Mouse (Mus musculus) stomach, embryonic 15.5 days (tissue): ENCODE data around the gene Ago3. TPM values are rescaled to one million over a fixed set of nuclear protein-coding genes. Genes with fewer than 3 reads are reported as not detected.

Experiments used
- ATAC-seq: fragments of 200-750 bp; cut with Nextera tagmentation; 2 replicates; pipeline ENCODE4 v1.8.0; 2017; ENCODE audit warnings: low read depth, moderate number of reproducible peaks, moderate TSS enrichment; ENCODE audit not compliant: insufficient read depth, low FRiP score
- H3K27ac ChIP-seq: fragments of 300-500 bp; sonication (generic); 2 replicates; pipeline ENCODE4 v1.5.1; 2015; ENCODE audit warnings: mild to moderate bottlenecking, inconsistent platforms
- H3K27me3 ChIP-seq: fragments of 300-500 bp; sonication (generic); replicated peaks from 2 replicates; pipeline ENCODE4 v1.6.1; 2015; ENCODE audit warnings: inconsistent platforms
- H3K36me3 ChIP-seq: fragments of 300-500 bp; sonication (generic); 2 replicates; pipeline ENCODE4 v1.6.1; 2015; ENCODE audit warnings: inconsistent platforms
- H3K4me1 ChIP-seq: fragments of 300-500 bp; sonication (generic); 2 replicates; pipeline ENCODE4 v1.6.1; 2015; ENCODE audit warnings: inconsistent platforms
- H3K4me2 ChIP-seq: fragments of 300-500 bp; sonication (generic); 2 replicates; pipeline ENCODE4 v1.6.1; 2015; ENCODE audit warnings: mild to moderate bottlenecking, inconsistent platforms
- H3K4me3 ChIP-seq: fragments of 300-500 bp; sonication (generic); replicated peaks from 2 replicates; pipeline ENCODE4 v1.5.1; 2015; ENCODE audit warnings: inconsistent platforms
- H3K9ac ChIP-seq: fragments of 300-500 bp; sonication (generic); 2 replicates; pipeline ENCODE4 v1.6.1; 2015; ENCODE audit warnings: inconsistent platforms
- H3K9me3 ChIP-seq: fragments of 300-500 bp; sonication (generic); 2 replicates; pipeline ENCODE4 v1.6.1; 2016; ENCODE audit warnings: inconsistent platforms
- WGBS: fragments of 180-500 bp; shearing (Covaris S2); methylation state at CpG from one replicate; pipeline ENCODE4 v1.1.7; 2015; 5-methylcytosine and 5-hydroxymethylcytosine counted together
- polyA plus RNA-seq: library from polyadenylated mRNA; unstranded; fragments of >200 nt; fragmentation: Nextera tagmentation; extraction: Ambion mirVana; gene quantifications from 2 replicates; pipeline ENCODE4 v1.2.1, GENCODE M21; 2015

Ago3 gene
- polyA plus RNA-seq, 1 experiment from 2014 or later: 13.9 TPM

GRCm38 (mm10) chr4:126321854-126322511 lies 107.4 kb downstream of the Ago3 start:
- Histone ChIP-seq H3K9ac (no peak overlapping the region), H3K27ac (no peak overlapping the region), H3K4me2 (peak overlapping the region; percentile 82), H3K9me3 (no peaks in the 10 kb centered on the region), H3K4me3 (peak overlapping the region; percentile 85), H3K27me3 (no peaks in the 10 kb centered on the region), H3K36me3 (peaks cover 12% of the 10 kb centered on the region; the same call in 1 of the 2 replicates), H3K4me1 (peaks cover 20% of the 10 kb centered on the region)
- 53% methylated on average over 28 of the region's 28 CpGs for whole genome bisulfite sequencing
- no peak for ATAC-seq

- H3K27me3 ChIP-seq: no peaks in the 10 kb centered on the region
- no peaks in the 10 kb centered on the region for H3K9me3 ChIP-seq
- peaks cover 20% of the 10 kb centered on the region for H3K4me1 ChIP-seq
- WGBS: under 1% methylated on average over 80 of the region's 80 CpGs
- peak within 1 kb of the TSS; percentile 82 for H3K4me2 ChIP-seq
- peak within 1 kb of the TSS; percentile 84 for H3K9ac ChIP-seq
- peak within 1 kb of the TSS; percentile 85 for H3K4me3 ChIP-seq
- peak within 1 kb of the TSS; percentile 84 for H3K27ac ChIP-seq
- peak; percentile 81 for ATAC-seq
- H3K36me3 ChIP-seq: peaks cover 19% of the 10 kb centered on the region
Observed at GRCm38 (mm10) chr4:126321111-126321853, 108.1 kb downstream of the Ago3 start, which contains the start of gene Adprhl2. TSS of gene Adprhl2 (minus strand) at chr4:126321703.

GRCm38 (mm10) chr4:126319806-126320205 lies 109.5 kb downstream of the Ago3 start:
- H3K9me3 ChIP-seq: no peaks in the 10 kb centered on the region
- H3K4me1 ChIP-seq: peaks cover 12% of the 10 kb centered on the region
- no peak for ATAC-seq
- H3K4me2 ChIP-seq: no peak overlapping the region; the same call in 1 of the 2 replicates
- H3K36me3 ChIP-seq: peaks cover 21% of the 10 kb centered on the region
- no peaks in the 10 kb centered on the region for H3K27me3 ChIP-seq
- H3K9ac ChIP-seq: no peak overlapping the region
- no peak overlapping the region for H3K27ac ChIP-seq
- WGBS: 83% methylated on average over 6 of the region's 6 CpGs
- no peak overlapping the region for H3K4me3 ChIP-seq

GRCm38 (mm10) chr4:126316443-126317040 lies 112.8 kb downstream of the Ago3 start:
- no peak for ATAC-seq
- WGBS: 90% methylated on average over 13 of the region's 13 CpGs
- Histone ChIP-seq H3K9ac (no peak overlapping the region), H3K4me3 (no peak overlapping the region), H3K27ac (no peak overlapping the region), H3K27me3 (no peaks in the 10 kb centered on the region), H3K4me1 (peaks cover 9% of the 10 kb centered on the region), H3K9me3 (no peaks in the 10 kb centered on the region), H3K36me3 (peaks cover 21% of the 10 kb centered on the region), H3K4me2 (no peak overlapping the region)

- Histone ChIP-seq H3K27ac (no peak overlapping the region), H3K9ac (no peak overlapping the region), H3K4me3 (no peak overlapping the region), H3K27me3 (no peaks in the 10 kb centered on the region), H3K4me2 (no peak overlapping the region), H3K4me1 (peaks cover 8% of the 10 kb centered on the region), H3K9me3 (no peaks in the 10 kb centered on the region), H3K36me3 (peaks cover 21% of the 10 kb centered on the region)
- no peak for ATAC-seq
- 34% methylated on average over 5 of the region's 5 CpGs for WGBS
Observed at GRCm38 (mm10) chr4:126315931-126316330, 113.4 kb downstream of the Ago3 start.

- no peaks in the 10 kb centered on the region for H3K27me3 ChIP-seq
- WGBS: 59% methylated on average over 10 of the region's 10 CpGs
- peaks cover 21% of the 10 kb centered on the region for H3K36me3 ChIP-seq
- no peaks in the 10 kb centered on the region for H3K9me3 ChIP-seq
- no peak overlapping the region for H3K4me3 ChIP-seq
- no peak overlapping the region for H3K9ac ChIP-seq
- H3K27ac ChIP-seq: no peak overlapping the region
- ATAC-seq: no peak
- H3K4me2 ChIP-seq: no peak overlapping the region
- H3K4me1 ChIP-seq: no peaks in the 10 kb centered on the region
Observed at GRCm38 (mm10) chr4:126314393-126314792, 115.0 kb downstream of the Ago3 start.

- ATAC-seq: no peak
- Histone ChIP-seq H3K4me1 (no peaks in the 10 kb centered on the region), H3K27ac (no peak overlapping the region), H3K4me2 (no peak overlapping the region), H3K27me3 (no peaks in the 10 kb centered on the region), H3K9ac (no peak overlapping the region), H3K9me3 (no peaks in the 10 kb centered on the region), H3K36me3 (peaks cover 16% of the 10 kb centered on the region), H3K4me3 (no peak overlapping the region)
- 59% methylated on average over 5 of the region's 5 CpGs for WGBS
Observed at GRCm38 (mm10) chr4:126313202-126313601, 116.2 kb downstream of the Ago3 start.

- Histone ChIP-seq H3K36me3 (peaks cover 5% of the 10 kb centered on the region), H3K4me2 (no peak overlapping the region), H3K4me1 (no peaks in the 10 kb centered on the region), H3K9me3 (no peaks in the 10 kb centered on the region), H3K27me3 (no peaks in the 10 kb centered on the region), H3K27ac (no peak overlapping the region), H3K4me3 (no peak overlapping the region), H3K9ac (no peak overlapping the region)
- ATAC-seq: no peak
- 89% methylated on average over 16 of the region's 16 CpGs for WGBS
Observed at GRCm38 (mm10) chr4:126311566-126312200, 117.7 kb downstream of the Ago3 start.

GRCm38 (mm10) chr4:126310344-126310743 lies 119.0 kb downstream of the Ago3 start:
- Histone ChIP-seq H3K9ac (no peak overlapping the region), H3K4me1 (no peaks in the 10 kb centered on the region), H3K9me3 (no peaks in the 10 kb centered on the region), H3K4me2 (no peak overlapping the region), H3K27me3 (no peaks in the 10 kb centered on the region), H3K36me3 (no peaks in the 10 kb centered on the region), H3K27ac (no peak overlapping the region), H3K4me3 (no peak overlapping the region)
- no peak for ATAC-seq
- WGBS: 84% methylated on average over 7 of the region's 7 CpGs

- no peaks in the 10 kb centered on the region for H3K9me3 ChIP-seq
- no peaks in the 10 kb centered on the region for H3K27me3 ChIP-seq
- WGBS: 2% methylated on average over 7 of the region's 7 CpGs
- no peaks in the 10 kb centered on the region for H3K36me3 ChIP-seq
- H3K27ac ChIP-seq: no peak overlapping the region
- no peak overlapping the region for H3K9ac ChIP-seq
- H3K4me3 ChIP-seq: no peak overlapping the region
- no peaks in the 10 kb centered on the region for H3K4me1 ChIP-seq
- peak; percentile 32; the same call in 1 of the 2 replicates for ATAC-seq
- H3K4me2 ChIP-seq: peak overlapping the region; percentile 37
Observed at GRCm38 (mm10) chr4:126309922-126310309, 119.4 kb downstream of the Ago3 start.

GRCm38 (mm10) chr4:126309211-126309921 lies 120.0 kb downstream of the Ago3 start:
- no peak overlapping the region for H3K27ac ChIP-seq
- no peak; the same call in 1 of the 2 replicates for ATAC-seq
- H3K9me3 ChIP-seq: no peaks in the 10 kb centered on the region
- peak overlapping the region; percentile 37 for H3K4me2 ChIP-seq
- 18% methylated on average over 20 of the region's 20 CpGs for WGBS
- H3K4me1 ChIP-seq: no peaks in the 10 kb centered on the region
- H3K27me3 ChIP-seq: no peaks in the 10 kb centered on the region
- no peaks in the 10 kb centered on the region for H3K36me3 ChIP-seq
- H3K4me3 ChIP-seq: no peak overlapping the region
- H3K9ac ChIP-seq: no peak overlapping the region
